Mouse (Mus musculus): Measurements from ENCODE around the gene Nkx3-2.

GRCm38 (mm10) chr5:41752721-41753120 lies 11.6 kb downstream of the Nkx3-2 start:
- TF ChIP-seq CTCF (IDR thresholded peaks at IDR 0.05), result no peak
- no peak for TF ChIP-seq POLR2A (IDR thresholded peaks at IDR 0.05; ENCODE audit: insufficient read depth, low read depth, low read length)

Measured in heart, adult 2 months (tissue).